Mouse (Mus musculus): Measurements from ENCODE around the gene Gm11115.

The Gm11115 gene

DNA sequence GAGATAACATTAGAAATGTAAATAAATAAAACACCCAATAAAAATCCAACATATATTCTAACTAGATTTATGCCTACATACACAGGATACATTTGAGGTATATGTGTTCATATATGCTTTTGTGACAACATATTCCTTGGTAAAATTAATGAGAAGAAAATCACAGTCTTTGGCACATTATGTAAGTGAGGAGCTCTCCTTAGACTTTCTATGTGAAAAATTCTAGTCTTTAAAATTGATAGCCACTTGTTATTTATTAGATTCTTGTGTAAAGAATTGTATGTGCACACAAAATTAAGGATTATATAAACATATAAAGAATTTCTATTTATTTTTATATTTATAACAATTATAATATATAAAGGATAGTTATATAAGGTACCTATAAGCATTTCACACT lies at the start of gene Gm11115:
Gene Gm11115 (minus strand): TSS at position 101 of the 400 bp plus-strand sequence.
- no peak for DNase-seq

- DNase-seq, result no peak
These were observed 42.5 kb downstream of the Gm11115 start, which contains the start of gene Gm11116 for GRCm38 (mm10) chr5:88111430-88111829. TSS of gene Gm11116 (minus strand) at chr5:88111530.
